ENCODE assay signal across 15 mouse cellular contexts in genomic region chr12:34351906-34352305, GRCm38 (mm10).
"Had no signal": no experiment of that assay in that cellular context is flagged by ENCODE, and none has a peak within 500 bp of the region (broad histone marks: within the 10 kb centered on the region; RNA-seq: fewer than 3 reads in every experiment).

No protein-coding gene starts in this region.

- ATAC-seq: inflammation-experienced regulatory T-cells, adult 6 months; intestine, postnatal 0 days; lung, postnatal 0 days had no signal

- H3K27me3 ChIP-seq: limb, embryonic 13.5 days; neural tube, embryonic 15.5 days had no signal

- DNase-seq: layer of hippocampus, adult 9-11 months; lung, adult 2 months; lung, postnatal 36 days; midbrain, embryonic 14.5 days; right cerebral cortex, adult 18-20 months; right cerebral cortex, postnatal 25 days; thymus, postnatal 36 days had no signal

- H3K4me2 ChIP-seq: limb, embryonic 13.5 days; neural tube, embryonic 15.5 days had no signal

- H3K27ac ChIP-seq: limb, embryonic 13.5 days; liver, embryonic 14.5 days; midbrain, embryonic 10.5 days; neural tube, embryonic 15.5 days had no signal

- H3K4me3 ChIP-seq: limb, embryonic 13.5 days; midbrain, embryonic 10.5 days; myocyte; neural tube, embryonic 15.5 days had no signal

- H3K9me3 ChIP-seq: limb, embryonic 13.5 days; midbrain, embryonic 10.5 days; neural tube, embryonic 15.5 days had no signal

- H3K9ac ChIP-seq: limb, embryonic 13.5 days; liver, embryonic 14.5 days; neural tube, embryonic 15.5 days had no signal

- H3K36me3 ChIP-seq: limb, embryonic 13.5 days; midbrain, embryonic 10.5 days; neural tube, embryonic 15.5 days had no signal

- H3K4me1 ChIP-seq: neural tube, embryonic 15.5 days had no signal
